Mouse (Mus musculus): ENCODE measurements at regions not wholly inside any gene's neighbourhood (a gene's known extent, or its start where the extent isn't known, plus 50 kb on each side); places are given as distances from the start of the nearest gene placed in this dataset.

DNA sequence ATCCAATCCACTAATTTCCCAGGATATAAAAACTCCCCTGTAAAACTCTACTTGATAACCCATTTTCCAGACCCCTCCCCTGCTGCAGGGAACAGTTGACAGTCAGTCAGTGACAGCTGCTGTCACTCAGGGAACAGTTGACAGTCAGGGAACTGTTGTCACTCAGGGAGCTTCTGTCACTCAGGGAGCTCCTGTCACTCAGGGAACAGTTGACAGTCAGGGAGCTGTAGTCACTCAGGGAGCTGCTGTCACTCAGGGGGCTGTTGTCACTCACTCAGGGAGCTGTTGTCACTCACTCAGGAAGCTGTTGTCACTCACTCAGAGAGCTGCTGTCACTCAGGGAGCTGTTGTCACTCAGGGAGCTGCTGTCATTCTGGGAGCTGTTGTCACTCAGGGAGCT, 214.3 kb upstream of the 1700012A03Rik start:
- Histone ChIP-seq H3K9me3 (ENCODE audit: control insufficient read depth, low read length) (no peaks in the 10 kb centered on the region), H3K4me1 (ENCODE audit: control insufficient read depth, insufficient read depth, low read length) (no peaks in the 10 kb centered on the region), H3K36me3 (ENCODE audit: control insufficient read depth, insufficient read depth, low read length) (no peaks in the 10 kb centered on the region), H3K4me2 (ENCODE audit: low read depth, low read length) (no peak overlapping the region), H3K4me3 (ENCODE audit: low read length) (no peak overlapping the region), H3K9ac (ENCODE audit: low read depth, low read length) (no peak overlapping the region), H3K27me3 (replicated peaks; ENCODE audit: control insufficient read depth, insufficient read depth, low read length) (no peaks in the 10 kb centered on the region), H3K27ac (ENCODE audit: low read length) (no peak overlapping the region)
- no peak for ATAC-seq

- Histone ChIP-seq H3K9ac (ENCODE audit: low read depth, low read length) (no peak overlapping the region), H3K4me2 (ENCODE audit: low read depth, low read length) (no peak overlapping the region), H3K36me3 (ENCODE audit: control insufficient read depth, insufficient read depth, low read length) (no peaks in the 10 kb centered on the region), H3K9me3 (ENCODE audit: control insufficient read depth, low read length) (no peaks in the 10 kb centered on the region), H3K4me3 (ENCODE audit: low read length) (no peak overlapping the region), H3K27me3 (replicated peaks; ENCODE audit: control insufficient read depth, insufficient read depth, low read length) (no peaks in the 10 kb centered on the region), H3K4me1 (ENCODE audit: control insufficient read depth, insufficient read depth, low read length) (no peaks in the 10 kb centered on the region), H3K27ac (ENCODE audit: low read length) (no peak overlapping the region)
- ATAC-seq = no peak
- WGBS = 13% methylated on average over 3 of the region's 4 CpGs
These were observed 215.5 kb upstream of the 1700012A03Rik start for GRCm38 (mm10) chr6:31834503-31834902.

GRCm38 (mm10) chr6:31830610-31831009, 219.4 kb upstream of the 1700012A03Rik start:
- H3K27ac ChIP-seq (ENCODE audit: low read length) = no peak overlapping the region
- H3K4me2 ChIP-seq (ENCODE audit: low read depth, low read length) = no peak overlapping the region
- no peaks in the 10 kb centered on the region for H3K9me3 ChIP-seq (ENCODE audit: control insufficient read depth, low read length)
- no peaks in the 10 kb centered on the region for H3K27me3 ChIP-seq (replicated peaks; ENCODE audit: control insufficient read depth, insufficient read depth, low read length)
- no peak for ATAC-seq
- 47% methylated on average over 11 of the region's 11 CpGs for WGBS
- no peaks in the 10 kb centered on the region for H3K36me3 ChIP-seq (ENCODE audit: control insufficient read depth, insufficient read depth, low read length)
- H3K9ac ChIP-seq (ENCODE audit: low read depth, low read length) = no peak overlapping the region
- no peaks in the 10 kb centered on the region for H3K4me1 ChIP-seq (ENCODE audit: control insufficient read depth, insufficient read depth, low read length)
- no peak overlapping the region for H3K4me3 ChIP-seq (ENCODE audit: low read length)

DNA sequence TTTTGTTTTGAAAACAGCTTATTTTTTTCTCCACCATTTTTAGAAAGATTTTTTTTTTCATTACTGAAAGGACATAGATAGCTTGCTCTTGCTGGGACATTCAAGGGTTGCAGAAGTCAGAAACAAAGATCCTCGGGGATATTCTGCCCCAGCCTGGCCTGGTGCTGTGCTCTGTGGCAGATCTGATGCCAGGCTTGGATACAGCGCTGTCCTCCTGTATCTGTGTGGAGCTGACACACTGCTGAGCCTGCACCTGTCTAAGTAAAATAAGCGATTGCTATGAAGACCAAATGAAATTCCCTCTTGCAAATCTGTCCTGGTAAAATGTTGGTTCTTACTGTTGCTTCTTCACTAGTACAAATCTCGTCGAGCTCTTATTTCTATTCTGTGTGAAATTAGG, 226.4 kb upstream of the 1700012A03Rik start:
- Histone ChIP-seq H3K4me3 (ENCODE audit: low read length) (no peak overlapping the region), H3K4me2 (ENCODE audit: low read depth, low read length) (no peak overlapping the region), H3K9ac (ENCODE audit: low read depth, low read length) (no peak overlapping the region), H3K4me1 (ENCODE audit: control insufficient read depth, insufficient read depth, low read length) (no peaks in the 10 kb centered on the region), H3K27me3 (replicated peaks; ENCODE audit: control insufficient read depth, insufficient read depth, low read length) (no peaks in the 10 kb centered on the region), H3K9me3 (ENCODE audit: control insufficient read depth, low read length) (no peaks in the 10 kb centered on the region), H3K27ac (ENCODE audit: low read length) (no peak overlapping the region), H3K36me3 (ENCODE audit: control insufficient read depth, insufficient read depth, low read length) (no peaks in the 10 kb centered on the region)
- ATAC-seq = no peak
- 86% methylated on average over 5 of the region's 5 CpGs for WGBS

GRCm38 (mm10) chr6:31822186-31823085, 227.6 kb upstream of the 1700012A03Rik start:
- no peak overlapping the region for H3K27ac ChIP-seq (ENCODE audit: low read length)
- H3K4me3 ChIP-seq (ENCODE audit: low read length) = no peak overlapping the region
- H3K4me2 ChIP-seq (ENCODE audit: low read depth, low read length) = no peak overlapping the region
- H3K4me1 ChIP-seq (ENCODE audit: control insufficient read depth, insufficient read depth, low read length) = no peaks in the 10 kb centered on the region
- no peaks in the 10 kb centered on the region for H3K27me3 ChIP-seq (replicated peaks; ENCODE audit: control insufficient read depth, insufficient read depth, low read length)
- no peaks in the 10 kb centered on the region for H3K9me3 ChIP-seq (ENCODE audit: control insufficient read depth, low read length)
- H3K36me3 ChIP-seq (ENCODE audit: control insufficient read depth, insufficient read depth, low read length) = no peaks in the 10 kb centered on the region
- ATAC-seq = no peak
- no peak overlapping the region for H3K9ac ChIP-seq (ENCODE audit: low read depth, low read length)
- 78% methylated on average over 9 of the region's 9 CpGs for WGBS

- Histone ChIP-seq H3K36me3 (ENCODE audit: control insufficient read depth, insufficient read depth, low read length) (no peaks in the 10 kb centered on the region), H3K4me2 (ENCODE audit: low read depth, low read length) (no peak overlapping the region), H3K9ac (ENCODE audit: low read depth, low read length) (no peak overlapping the region), H3K4me1 (ENCODE audit: control insufficient read depth, insufficient read depth, low read length) (no peaks in the 10 kb centered on the region), H3K9me3 (ENCODE audit: control insufficient read depth, low read length) (no peaks in the 10 kb centered on the region), H3K4me3 (ENCODE audit: low read length) (no peak overlapping the region), H3K27ac (ENCODE audit: low read length) (no peak overlapping the region), H3K27me3 (replicated peaks; ENCODE audit: control insufficient read depth, insufficient read depth, low read length) (no peaks in the 10 kb centered on the region)
- WGBS = 53% methylated on average over 7 of the region's 7 CpGs
- no peak for ATAC-seq
These were observed 228.4 kb upstream of the 1700012A03Rik start for GRCm38 (mm10) chr6:31821621-31822020.

DNA sequence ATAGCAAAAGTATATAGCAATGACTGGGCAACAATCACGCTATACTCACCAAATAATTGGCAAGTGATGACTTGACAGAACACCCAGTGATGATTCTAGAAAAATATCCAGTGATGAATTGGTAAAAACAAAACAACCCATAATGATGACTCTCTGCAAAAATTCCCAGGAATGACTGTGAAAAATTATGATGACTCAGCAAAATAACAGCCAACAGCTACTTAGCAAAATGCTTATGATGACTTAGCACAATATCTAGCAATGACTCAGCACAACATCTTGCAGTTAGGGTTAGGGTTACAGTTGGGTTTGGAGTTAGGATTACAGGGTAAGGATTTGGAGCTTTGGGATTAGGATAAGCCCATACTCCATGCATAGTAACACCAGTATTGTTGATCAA, 232.4 kb upstream of the 1700012A03Rik start:
- Histone ChIP-seq H3K4me3 (ENCODE audit: low read length) (no peak overlapping the region), H3K4me2 (ENCODE audit: low read depth, low read length) (no peak overlapping the region), H3K9me3 (ENCODE audit: control insufficient read depth, low read length) (no peaks in the 10 kb centered on the region), H3K27ac (ENCODE audit: low read length) (no peak overlapping the region), H3K27me3 (replicated peaks; ENCODE audit: control insufficient read depth, insufficient read depth, low read length) (no peaks in the 10 kb centered on the region), H3K9ac (ENCODE audit: low read depth, low read length) (no peak overlapping the region), H3K4me1 (ENCODE audit: control insufficient read depth, insufficient read depth, low read length) (no peaks in the 10 kb centered on the region), H3K36me3 (ENCODE audit: control insufficient read depth, insufficient read depth, low read length) (no peaks in the 10 kb centered on the region)
- ATAC-seq = no peak
- 91% methylated on average over 1 of the region's 1 CpGs for WGBS

DNA sequence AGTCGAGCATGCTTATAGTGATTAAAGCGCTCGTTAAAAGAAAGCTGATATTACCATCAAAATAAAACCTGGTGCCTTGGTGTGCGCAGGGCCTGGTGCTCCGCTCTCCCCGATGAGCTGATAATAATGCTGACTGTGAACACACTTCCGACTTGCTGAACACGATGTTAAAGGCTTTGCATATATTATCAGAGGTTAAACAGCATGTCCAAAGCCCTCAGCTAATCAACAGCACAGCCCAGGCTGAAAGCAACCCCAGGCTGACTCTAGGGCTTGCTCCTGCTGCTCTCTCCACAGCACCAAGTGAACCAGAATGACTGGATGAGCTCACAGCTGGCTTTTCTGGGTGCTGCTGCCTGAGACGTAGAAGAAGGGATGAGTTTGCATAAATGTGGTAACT, 238.2 kb upstream of the 1700012A03Rik start:
- Histone ChIP-seq H3K4me3 (ENCODE audit: low read length) (no peak overlapping the region), H3K27ac (ENCODE audit: low read length) (no peak overlapping the region), H3K4me2 (ENCODE audit: low read depth, low read length) (no peak overlapping the region), H3K9ac (ENCODE audit: low read depth, low read length) (no peak overlapping the region), H3K4me1 (ENCODE audit: control insufficient read depth, insufficient read depth, low read length) (no peaks in the 10 kb centered on the region), H3K36me3 (ENCODE audit: control insufficient read depth, insufficient read depth, low read length) (no peaks in the 10 kb centered on the region), H3K9me3 (ENCODE audit: control insufficient read depth, low read length) (no peaks in the 10 kb centered on the region), H3K27me3 (replicated peaks; ENCODE audit: control insufficient read depth, insufficient read depth, low read length) (no peaks in the 10 kb centered on the region)
- no peak for ATAC-seq
- WGBS = 66% methylated on average over 9 of the region's 9 CpGs

- no peak for ATAC-seq
- no peak overlapping the region for H3K27ac ChIP-seq (ENCODE audit: low read length)
- no peak overlapping the region for H3K4me3 ChIP-seq (ENCODE audit: low read length)
- H3K9ac ChIP-seq (ENCODE audit: low read depth, low read length) = no peak overlapping the region
- no peaks in the 10 kb centered on the region for H3K4me1 ChIP-seq (ENCODE audit: control insufficient read depth, insufficient read depth, low read length)
- no peaks in the 10 kb centered on the region for H3K9me3 ChIP-seq (ENCODE audit: control insufficient read depth, low read length)
- WGBS = 60% methylated on average over 10 of the region's 10 CpGs
- no peak overlapping the region for H3K4me2 ChIP-seq (ENCODE audit: low read depth, low read length)
- H3K27me3 ChIP-seq (replicated peaks; ENCODE audit: control insufficient read depth, insufficient read depth, low read length) = no peaks in the 10 kb centered on the region
- H3K36me3 ChIP-seq (ENCODE audit: control insufficient read depth, insufficient read depth, low read length) = no peaks in the 10 kb centered on the region
These were observed 239.2 kb upstream of the 1700012A03Rik start for GRCm38 (mm10) chr6:31810602-31811512.

Data from intestine, embryonic 16.5 days (tissue).